Mouse (Mus musculus): ENCODE measurements around the gene Fam219a. TPM values are rescaled to one million over a fixed set of nuclear protein-coding genes. Genes with fewer than 3 reads are reported as not detected.

Fam219a gene
- polyA plus RNA-seq, 1 experiment from 2014 or later, result 2.9 TPM

GRCm38 (mm10) chr4:41499619-41500018 lies 69.7 kb downstream of the Fam219a start:
- WGBS, result 67% methylated on average over 8 of the region's 8 CpGs
- Histone ChIP-seq H3K4me3 (replicated peaks; ENCODE audit: low read depth, low read length) (no peak overlapping the region), H3K4me1 (replicated peaks; ENCODE audit: insufficient read depth, low read length) (peaks cover 16% of the 10 kb centered on the region), H3K36me3 (ENCODE audit: insufficient read depth, low read length) (no peaks in the 10 kb centered on the region), H3K27ac (no peak overlapping the region), H3K27me3 (ENCODE audit: insufficient read depth, low read length) (peaks cover 30% of the 10 kb centered on the region), H3K9ac (ENCODE audit: low read depth, low read length) (no peak overlapping the region), H3K9me3 (replicated peaks; ENCODE audit: low read length) (no peaks in the 10 kb centered on the region), H3K4me2 (ENCODE audit: low read length) (no peak overlapping the region)
- ATAC-seq (replicated peaks; ENCODE audit: low FRiP score, low read depth) (no peak), DNase-seq (ENCODE audit: low spot score) (no peak)
- no peak for TF ChIP-seq CTCF (IDR thresholded peaks at IDR 0.05; ENCODE audit: low read depth)

GRCm38 (mm10) chr4:41498921-41499391 lies 70.4 kb downstream of the Fam219a start:
- no peak for TF ChIP-seq CTCF (IDR thresholded peaks at IDR 0.05; ENCODE audit: low read depth)

GRCm38 (mm10) chr4:41497995-41498845 lies 71.1 kb downstream of the Fam219a start:
- 16% methylated on average over 72 of the region's 72 CpGs for WGBS
- DNase-seq (ENCODE audit: low spot score) (no peak), ATAC-seq (replicated peaks; ENCODE audit: low FRiP score, low read depth) (no peak)
- Histone ChIP-seq H3K4me2 (ENCODE audit: low read length) (peak overlapping the region; percentile 46), H3K36me3 (ENCODE audit: insufficient read depth, low read length) (no peaks in the 10 kb centered on the region), H3K27ac (no peak overlapping the region), H3K9me3 (replicated peaks; ENCODE audit: low read length) (no peaks in the 10 kb centered on the region), H3K4me3 (replicated peaks; ENCODE audit: low read depth, low read length) (peak overlapping the region; percentile 17), H3K27me3 (ENCODE audit: insufficient read depth, low read length) (peaks cover 30% of the 10 kb centered on the region), H3K4me1 (replicated peaks; ENCODE audit: insufficient read depth, low read length) (peaks cover 16% of the 10 kb centered on the region), H3K9ac (ENCODE audit: low read depth, low read length) (no peak overlapping the region)
- no peak for TF ChIP-seq CTCF (IDR thresholded peaks at IDR 0.05; ENCODE audit: low read depth)

More at GRCm38 (mm10) chr4:41498921-41499391, 70.4 kb downstream of the Fam219a start:
- no peak overlapping the region for H3K27ac ChIP-seq
- 8% methylated on average over 43 of the region's 43 CpGs for WGBS
- H3K9ac ChIP-seq (ENCODE audit: low read depth, low read length), result no peak overlapping the region
- H3K9me3 ChIP-seq (replicated peaks; ENCODE audit: low read length), result no peaks in the 10 kb centered on the region
- peaks cover 30% of the 10 kb centered on the region for H3K27me3 ChIP-seq (ENCODE audit: insufficient read depth, low read length)
- H3K4me2 ChIP-seq (ENCODE audit: low read length), result peak overlapping the region; percentile 46
- peak; percentile 67 for DNase-seq (ENCODE audit: low spot score)
- ATAC-seq (replicated peaks; ENCODE audit: low FRiP score, low read depth), result peak; percentile 20; the same call in 1 of the 2 replicates
- 0 out of 2 replicates have a peak overlapping the region, but pooled peaks have one; percentile 14 for H3K4me3 ChIP-seq (replicated peaks; ENCODE audit: low read depth, low read length)
- H3K4me1 ChIP-seq (replicated peaks; ENCODE audit: insufficient read depth, low read length), result peaks cover 16% of the 10 kb centered on the region
- H3K36me3 ChIP-seq (ENCODE audit: insufficient read depth, low read length), result no peaks in the 10 kb centered on the region

GRCm38 (mm10) chr4:41497579-41497978 lies 71.8 kb downstream of the Fam219a start:
- TF ChIP-seq CTCF (IDR thresholded peaks at IDR 0.05; ENCODE audit: low read depth), result peak; percentile 63
- Histone ChIP-seq H3K36me3 (ENCODE audit: insufficient read depth, low read length) (no peaks in the 10 kb centered on the region), H3K9me3 (replicated peaks; ENCODE audit: low read length) (no peaks in the 10 kb centered on the region), H3K4me3 (replicated peaks; ENCODE audit: low read depth, low read length) (peak overlapping the region; percentile 17), H3K27me3 (ENCODE audit: insufficient read depth, low read length) (peaks cover 30% of the 10 kb centered on the region), H3K27ac (no peak overlapping the region), H3K4me1 (replicated peaks; ENCODE audit: insufficient read depth, low read length) (peaks cover 16% of the 10 kb centered on the region), H3K4me2 (ENCODE audit: low read length) (peak overlapping the region; percentile 46), H3K9ac (ENCODE audit: low read depth, low read length) (no peak overlapping the region)
- 12% methylated on average over 34 of the region's 34 CpGs for WGBS
- ATAC-seq (replicated peaks; ENCODE audit: low FRiP score, low read depth) (no peak), DNase-seq (ENCODE audit: low spot score) (peak; percentile 50)

GRCm38 (mm10) chr4:41497046-41497445 lies 72.3 kb downstream of the Fam219a start:
- H3K36me3 ChIP-seq (ENCODE audit: insufficient read depth, low read length), result no peaks in the 10 kb centered on the region
- DNase-seq (ENCODE audit: low spot score), result no peak
- ATAC-seq (replicated peaks; ENCODE audit: low FRiP score, low read depth), result no peak
- WGBS, result 76% methylated on average over 5 of the region's 5 CpGs
- no peak overlapping the region; the same call in 1 of the 2 replicates for H3K4me2 ChIP-seq (ENCODE audit: low read length)
- no peak overlapping the region for H3K27ac ChIP-seq
- H3K9ac ChIP-seq (ENCODE audit: low read depth, low read length), result no peak overlapping the region
- H3K4me3 ChIP-seq (replicated peaks; ENCODE audit: low read depth, low read length), result no peak overlapping the region
- no peak for TF ChIP-seq CTCF (IDR thresholded peaks at IDR 0.05; ENCODE audit: low read depth)
- H3K9me3 ChIP-seq (replicated peaks; ENCODE audit: low read length), result no peaks in the 10 kb centered on the region
- peaks cover 16% of the 10 kb centered on the region for H3K4me1 ChIP-seq (replicated peaks; ENCODE audit: insufficient read depth, low read length)
- H3K27me3 ChIP-seq (ENCODE audit: insufficient read depth, low read length), result peaks cover 30% of the 10 kb centered on the region

GRCm38 (mm10) chr4:41495850-41496249 lies 73.5 kb downstream of the Fam219a start:
- Histone ChIP-seq H3K4me2 (ENCODE audit: low read length) (no peak overlapping the region), H3K9me3 (replicated peaks; ENCODE audit: low read length) (no peaks in the 10 kb centered on the region), H3K27me3 (ENCODE audit: insufficient read depth, low read length) (peaks cover 30% of the 10 kb centered on the region), H3K27ac (no peak overlapping the region), H3K36me3 (ENCODE audit: insufficient read depth, low read length) (no peaks in the 10 kb centered on the region), H3K4me1 (replicated peaks; ENCODE audit: insufficient read depth, low read length) (peaks cover 16% of the 10 kb centered on the region), H3K4me3 (replicated peaks; ENCODE audit: low read depth, low read length) (no peak overlapping the region), H3K9ac (ENCODE audit: low read depth, low read length) (no peak overlapping the region)
- no peak for ATAC-seq (replicated peaks; ENCODE audit: low FRiP score, low read depth)
- 82% methylated on average over 11 of the region's 11 CpGs for WGBS
- TF ChIP-seq CTCF (IDR thresholded peaks at IDR 0.05; ENCODE audit: low read depth), result no peak
- DNase-seq (ENCODE audit: low spot score), result no peak

Measured in kidney, postnatal 0 days (tissue).